Mouse (Mus musculus) ES-Bruce4 (cell line): Measurements from ENCODE around the gene Lonp1.

Experiments
- CTCF ChIP-seq: IDR thresholded peaks from one replicate; pipeline ENCODE4 v1.8.1; 2011; ENCODE audit warnings: low read depth, low read length
- EP300 ChIP-seq: IDR thresholded peaks from 2 replicates; pipeline ENCODE4 v1.6.1; 2011; ENCODE audit warnings: low read depth, low read length; ENCODE audit not compliant: insufficient read depth
- POLR2A ChIP-seq: IDR thresholded peaks from one replicate; pipeline ENCODE4 v1.8.1; 2011; ENCODE audit warnings: low read length; ENCODE audit not compliant: insufficient read depth

- TF ChIP-seq CTCF (no peak), POLR2A (no peak), EP300 (no peak)
Measured at GRCm38 (mm10) chr17:56654771-56655170, 28.1 kb upstream of the Lonp1 start.
